In genomic region chr15:12371183-12371582, GRCm38 (mm10) we compare ENCODE assay signal across 8 mouse cellular contexts. TPM values are rescaled to one million over a fixed set of nuclear protein-coding genes. Genes with fewer than 3 reads are reported as not detected.
DNase-seq lines count a peak whose midpoint lies in the region; ATAC-seq and TF ChIP-seq lines count a peak whose summit lies in the region.

No protein-coding gene starts in this region.

- no peak overlapping the region for H3K27ac ChIP-seq in ES-E14 (ENCODE audit: insufficient read depth, low read depth, low read length, poor library complexity, severe bottlenecking)
- no peak overlapping the region for H3K27ac ChIP-seq in embryonic facial prominence, embryonic 14.5 days (replicated peaks; ENCODE audit: low read depth, low read length)
- H3K27ac ChIP-seq in heart, postnatal 0 days (ENCODE audit: low read depth), result no peak overlapping the region
- peak overlapping the region; percentile 39; the same call in 1 of the 2 replicates for H3K27ac ChIP-seq in neural tube, embryonic 15.5 days (replicated peaks)

- H3K36me3 ChIP-seq in ES-E14 (ENCODE audit: control insufficient read depth, insufficient read depth, low read length, poor library complexity, severe bottlenecking), result no peaks in the 10 kb centered on the region
- H3K36me3 ChIP-seq in embryonic facial prominence, embryonic 14.5 days (ENCODE audit: control insufficient read depth, insufficient read depth, low read length), result peaks cover 23% of the 10 kb centered on the region; the same call in 1 of the 2 replicates
- H3K36me3 ChIP-seq in heart, postnatal 0 days (replicated peaks; ENCODE audit: control insufficient read depth, insufficient read depth, low read length), result peaks cover 43% of the 10 kb centered on the region
- no peaks in the 10 kb centered on the region for H3K36me3 ChIP-seq in neural tube, embryonic 15.5 days

- H3K4me2 ChIP-seq in embryonic facial prominence, embryonic 14.5 days (ENCODE audit: low read depth, low read length), result no peak overlapping the region
- no peak overlapping the region for H3K4me2 ChIP-seq in heart, postnatal 0 days (ENCODE audit: low read depth, low read length)
- no peak overlapping the region for H3K4me2 ChIP-seq in neural tube, embryonic 15.5 days

- TF ChIP-seq CTCF in heart, postnatal 0 days (IDR thresholded peaks at IDR 0.05; ENCODE audit: low read depth), result peak; percentile 81
- peak; percentile 84 for TF ChIP-seq CTCF in lung, adult 2 months (IDR thresholded peaks at IDR 0.05; ENCODE audit: insufficient read depth, low read length)

- H3K9ac ChIP-seq in ES-E14 (ENCODE audit: insufficient read depth, low read depth, low read length, poor library complexity, severe bottlenecking), result no peak overlapping the region
- H3K9ac ChIP-seq in embryonic facial prominence, embryonic 14.5 days (ENCODE audit: low read depth, low read length), result no peak overlapping the region
- no peak overlapping the region for H3K9ac ChIP-seq in heart, postnatal 0 days (replicated peaks; ENCODE audit: low read depth, low read length)
- no peak overlapping the region for H3K9ac ChIP-seq in neural tube, embryonic 15.5 days (replicated peaks)

- H3K9me3 ChIP-seq in ES-E14 (ENCODE audit: control insufficient read depth, insufficient read depth, low read depth, low read length), result no peaks in the 10 kb centered on the region
- no peaks in the 10 kb centered on the region for H3K9me3 ChIP-seq in embryonic facial prominence, embryonic 14.5 days (ENCODE audit: control insufficient read depth, low read length)
- H3K9me3 ChIP-seq in heart, postnatal 0 days (replicated peaks; ENCODE audit: control insufficient read depth, low read length), result no peaks in the 10 kb centered on the region
- H3K9me3 ChIP-seq in neural tube, embryonic 15.5 days (replicated peaks), result no peaks in the 10 kb centered on the region

- H3K27me3 ChIP-seq in embryonic facial prominence, embryonic 14.5 days (replicated peaks; ENCODE audit: control insufficient read depth, insufficient read depth, low read length), result no peaks in the 10 kb centered on the region
- no peaks in the 10 kb centered on the region for H3K27me3 ChIP-seq in heart, postnatal 0 days (ENCODE audit: control insufficient read depth, insufficient read depth, low read length)
- H3K27me3 ChIP-seq in neural tube, embryonic 15.5 days (replicated peaks), result 0 out of 2 replicates have a peak, but pooled peaks cover 3% of the 10 kb centered on the region

- 6% methylated on average over 8 of the region's 8 CpGs for WGBS in embryonic facial prominence, embryonic 14.5 days
- 8% methylated on average over 8 of the region's 8 CpGs for WGBS in heart, postnatal 0 days
- WGBS in lung, adult 2 months, result 6% methylated on average over 8 of the region's 8 CpGs
- 10% methylated on average over 8 of the region's 8 CpGs for WGBS in neural tube, embryonic 15.5 days

- ATAC-seq in embryonic facial prominence, embryonic 14.5 days (ENCODE audit: low read depth), result peak; percentile 47
- peak; percentile 48 for ATAC-seq in heart, postnatal 0 days (ENCODE audit: insufficient read depth, low read depth)
- ATAC-seq in neural tube, embryonic 15.5 days (ENCODE audit: low FRiP score), result peak; percentile 77

- peak; percentile 69 for DNase-seq in ES-E14 (ENCODE audit: low read depth, low spot score)
- peak; percentile 72 to 79 for DNase-seq in adrenal gland, postnatal 36 days
- DNase-seq in embryonic facial prominence, embryonic 14.5 days (ENCODE audit: low spot score), result peak; percentile 89
- DNase-seq in heart, postnatal 0 days (ENCODE audit: low spot score), result peak; percentile 79
- DNase-seq in kidney, postnatal 36 days, result peak; percentile 76 to 87
- peak; percentile 46 for DNase-seq in lung, adult 2 months
- DNase-seq in thymus, postnatal 4 days, result peak; percentile 85

- peaks cover 2 to 8% of the 10 kb centered on the region in 2 experiments; a peak in 2 of 4 replicates for H3K4me1 ChIP-seq in ES-E14 (ENCODE audit: control insufficient read depth in 2 of 2, insufficient read depth in 2 of 2, low read length in 2 of 2, poor library complexity in 1 of 2)
- peaks cover 11% of the 10 kb centered on the region; the same call in 1 of the 2 replicates for H3K4me1 ChIP-seq in embryonic facial prominence, embryonic 14.5 days (ENCODE audit: control insufficient read depth, insufficient read depth, low read length)
- H3K4me1 ChIP-seq in heart, postnatal 0 days (ENCODE audit: control insufficient read depth, insufficient read depth), result peaks cover 17% of the 10 kb centered on the region; the same call in 1 of the 2 replicates
- peaks cover 20% of the 10 kb centered on the region for H3K4me1 ChIP-seq in lung, adult 2 months (ENCODE audit: control insufficient read depth, insufficient read depth, low read length)
- peaks cover 27% of the 10 kb centered on the region for H3K4me1 ChIP-seq in neural tube, embryonic 15.5 days

- TF ChIP-seq EP300 in heart, postnatal 0 days (IDR thresholded peaks at IDR 0.05; ENCODE audit: low read depth), result no peak

- H3K4me3 ChIP-seq in ES-E14 (ENCODE audit: insufficient read depth in 1 of 2, low read depth in 1 of 2, low read length in 2 of 2, poor library complexity in 1 of 2, severe bottlenecking in 1 of 2), result no peak overlapping the region
- no peak overlapping the region for H3K4me3 ChIP-seq in embryonic facial prominence, embryonic 14.5 days (ENCODE audit: low read depth, low read length)
- no peak overlapping the region for H3K4me3 ChIP-seq in heart, postnatal 0 days (ENCODE audit: low read depth, low read length)
- H3K4me3 ChIP-seq in lung, adult 2 months (replicated peaks; ENCODE audit: extremely low read depth, low read depth, low read length), result no peak overlapping the region
- H3K4me3 ChIP-seq in neural tube, embryonic 15.5 days (replicated peaks), result no peak overlapping the region

- no peak for TF ChIP-seq POLR2A in lung, adult 2 months (IDR thresholded peaks at IDR 0.05; ENCODE audit: borderline replicate concordance, extremely low read depth, low read depth, low read length)

- in situ Hi-C loops in ES-E14 (cut with MboI; ENCODE audit: low sequenced_read_pairs in 2 of 2, unreplicated experiment in 2 of 2), result loop anchor here (10.0 kb wide), 1 partner anchor 204 kb away; no protein-coding TSS in a partner anchor

TF ChIP-seq in ES-E14, 5 proteins besides CTCF, POLR2A, EP300 and RAD21:
- TF ChIP-seq ZNF384 (IDR thresholded peaks at IDR 0.05; ENCODE audit: low read depth, low read length) (no peak), ZC3H11A (IDR thresholded peaks at IDR 0.05; ENCODE audit: borderline replicate concordance, low read depth, low read length) (peak; percentile 92; the same call in 1 of the 2 replicates)

RNA-seq across cellular contexts. Expression of gene 1810049J17Rik, which starts 49.5 kb away (rescaled TPM):
- total RNA-seq in ES-E14 (2012; rRNA removed), result 9.6 and 18.8 TPM in 2 replicates
- 1 to 10 TPM in 1 of 2 experiments, under 1 TPM in 1; 0.92 to 1.3 TPM for total RNA-seq in adrenal gland, postnatal 36 days (2021)
- polyA plus RNA-seq in embryonic facial prominence, embryonic 14.5 days (2014; fragmentation: Nextera tagmentation; extraction: Ambion mirVana), result 2.1 and 2.9 TPM in 2 replicates
- not detected in 2 replicates for total RNA-seq in heart, postnatal 0 days (2014; rRNA removed; ENCODE audit: low replicate concordance)
- 0.44 and 1.1 TPM in 2 replicates for polyA plus RNA-seq in heart, postnatal 0 days (2015; fragmentation: Nextera tagmentation; extraction: Ambion mirVana)
- 0.85 TPM in 1 of 2 replicates, not detected in the other for polyA plus RNA-seq in lung, adult 2 months (2012; rRNA removed)
- polyA plus RNA-seq in neural tube, embryonic 15.5 days (2015; fragmentation: Nextera tagmentation; extraction: Ambion mirVana), result 0.47 TPM in 1 of 2 replicates, not detected in the other

RNA-seq across cellular contexts. Expression of gene Golph3, which starts 49.9 kb away (rescaled TPM):
- 72.9 and 83.7 TPM in 2 replicates for total RNA-seq in ES-E14 (2012; rRNA removed)
- total RNA-seq in adrenal gland, postnatal 36 days (2021), result 100 to 1,000 TPM; 138 to 153 TPM
- polyA plus RNA-seq in embryonic facial prominence, embryonic 14.5 days (2014; fragmentation: Nextera tagmentation; extraction: Ambion mirVana), result 115 and 118 TPM in 2 replicates
- total RNA-seq in heart, postnatal 0 days (2014; rRNA removed; ENCODE audit: low replicate concordance), result 135 and 215 TPM in 2 replicates
- 51.1 and 55.3 TPM in 2 replicates for polyA plus RNA-seq in heart, postnatal 0 days (2015; fragmentation: Nextera tagmentation; extraction: Ambion mirVana)
- polyA plus RNA-seq in lung, adult 2 months (2012; rRNA removed), result 73.4 and 92.4 TPM in 2 replicates
- polyA plus RNA-seq in neural tube, embryonic 15.5 days (2015; fragmentation: Nextera tagmentation; extraction: Ambion mirVana), result 73.1 and 74.1 TPM in 2 replicates
